Mouse (Mus musculus) small intestine, adult 2 months (tissue): ENCODE data around the gene Kbtbd12.

Source experiments
- CTCF ChIP-seq: fragments of 200-500 bp; IDR thresholded peaks from 2 replicates; pipeline ENCODE4 v1.5.1; 2012; ENCODE audit warnings: low read depth, mild to moderate bottlenecking, control low read depth, inconsistent platforms, low read length, moderate library complexity, mixed read lengths; ENCODE audit not compliant: insufficient replicate concordance, insufficient read length; ENCODE audit errors: extremely low read depth
- POLR2A ChIP-seq: fragments of 200-500 bp; IDR thresholded peaks from 2 replicates; pipeline ENCODE4 v1.6.1; 2012; ENCODE audit warnings: low read depth, mild to moderate bottlenecking, control low read depth, inconsistent platforms, low read length, moderate library complexity

- no peak for TF ChIP-seq CTCF
- TF ChIP-seq POLR2A, result no peak
Measured at GRCm38 (mm10) chr6:88615352-88615751, 22.4 kb downstream of the Kbtbd12 start.
